Mouse (Mus musculus) NIH3T3 (cell line): ENCODE measurements around the gene Hsf4.

ENCODE experiments used
- DNase-seq: peaks from one replicate; pipeline ENCODE4 v3.0.0-alpha.2; 2012; ENCODE audit warnings: low read depth

Hsf4 gene

DNA sequence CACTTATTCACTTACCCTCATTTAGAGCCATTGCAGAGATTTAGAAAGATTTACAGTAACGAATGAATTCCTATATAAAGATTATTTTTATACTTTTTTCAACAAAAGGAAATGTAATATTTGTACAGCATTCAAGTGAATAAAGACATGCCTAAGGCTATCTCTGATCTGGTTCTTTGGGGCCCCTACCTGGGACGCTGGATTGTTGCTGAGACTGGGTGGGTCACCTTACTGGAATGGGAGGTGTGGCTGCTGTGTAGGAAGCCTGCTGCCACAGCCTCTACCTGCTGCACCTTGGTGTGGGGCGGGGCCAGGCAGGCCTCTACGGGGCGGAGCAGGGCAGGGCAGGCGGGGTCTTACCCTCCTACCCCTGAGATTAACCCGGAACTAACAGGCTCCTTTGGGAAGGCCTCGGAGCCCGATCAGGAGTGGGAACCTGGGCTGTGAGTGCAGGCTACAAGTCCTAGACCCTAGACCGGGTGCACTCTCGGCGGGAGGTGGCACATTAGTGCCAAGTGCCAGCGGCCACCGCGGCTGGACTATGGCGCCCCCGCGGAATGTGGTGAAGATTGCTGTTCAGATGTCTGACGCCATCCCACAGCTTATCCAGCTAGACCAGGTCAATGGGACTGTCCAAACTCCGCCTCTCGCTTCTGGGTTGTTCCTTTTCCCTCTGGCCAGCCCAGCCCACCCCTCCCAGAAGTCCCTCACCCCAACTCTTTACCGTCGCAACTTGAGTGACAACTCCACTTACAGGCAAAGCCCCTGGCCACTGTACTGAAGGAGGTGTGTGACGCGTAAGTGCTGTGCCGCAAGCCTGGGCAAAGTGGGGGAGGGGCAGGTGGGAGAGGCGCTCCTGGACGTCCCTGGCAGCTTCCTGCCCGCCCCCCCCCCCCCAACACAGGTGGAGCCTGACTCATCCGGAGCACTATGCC is 35.9 kb downstream of the Hsf4 start, which contains the start of gene Elmo3:
Gene Elmo3, plus strand, starts transcription at position 391 of the 935 bp plus-strand sequence.
- peak; percentile 36 for DNase-seq

DNA sequence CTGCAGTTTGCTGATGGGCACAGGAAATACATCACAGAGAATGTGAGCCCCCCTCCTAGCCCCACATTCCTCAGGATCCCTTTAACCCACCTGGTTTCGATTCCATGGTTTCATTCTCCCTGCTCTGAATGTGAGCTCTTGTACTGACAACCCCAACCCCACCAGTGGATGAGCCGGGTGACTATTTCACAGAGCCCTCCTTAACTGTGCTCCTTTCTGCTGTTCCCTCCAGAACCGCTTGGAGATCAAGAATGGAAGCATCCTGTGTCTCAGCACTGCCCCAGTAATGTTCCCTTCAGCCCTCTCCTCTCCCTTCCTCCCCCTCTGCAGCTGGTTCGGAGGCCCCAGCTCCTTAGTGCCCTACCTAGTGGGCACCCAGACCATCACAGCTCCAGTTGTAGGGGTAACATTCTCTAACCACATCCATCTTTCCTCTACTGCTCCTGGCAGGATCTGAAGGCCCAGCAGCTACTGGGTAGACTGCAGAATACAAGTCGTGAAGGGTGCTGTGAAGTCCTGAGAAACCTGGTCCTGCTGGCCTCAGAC is 36.6 kb downstream of the Hsf4 start:
- DNase-seq: no peak

DNA sequence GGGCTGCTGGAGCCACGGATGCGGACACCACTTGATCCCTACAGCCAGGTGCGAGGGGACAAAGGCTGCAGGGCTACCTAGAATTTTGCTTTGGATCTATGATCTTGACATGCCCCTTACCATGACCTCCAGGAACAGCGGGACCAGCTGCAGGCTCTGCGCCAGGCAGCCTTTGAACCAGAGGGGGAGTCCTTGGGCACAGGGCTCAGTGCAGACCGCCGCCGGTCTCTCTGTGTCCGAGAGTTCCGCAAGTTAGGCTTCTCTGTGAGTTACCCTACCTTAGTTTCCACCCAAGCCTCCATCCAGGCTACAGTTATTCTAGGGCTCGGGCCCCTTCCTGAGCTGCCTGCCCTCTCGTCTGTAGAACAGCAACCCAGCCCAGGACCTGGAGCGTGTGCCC is 38.1 kb downstream of the Hsf4 start:
- no peak for DNase-seq

DNA sequence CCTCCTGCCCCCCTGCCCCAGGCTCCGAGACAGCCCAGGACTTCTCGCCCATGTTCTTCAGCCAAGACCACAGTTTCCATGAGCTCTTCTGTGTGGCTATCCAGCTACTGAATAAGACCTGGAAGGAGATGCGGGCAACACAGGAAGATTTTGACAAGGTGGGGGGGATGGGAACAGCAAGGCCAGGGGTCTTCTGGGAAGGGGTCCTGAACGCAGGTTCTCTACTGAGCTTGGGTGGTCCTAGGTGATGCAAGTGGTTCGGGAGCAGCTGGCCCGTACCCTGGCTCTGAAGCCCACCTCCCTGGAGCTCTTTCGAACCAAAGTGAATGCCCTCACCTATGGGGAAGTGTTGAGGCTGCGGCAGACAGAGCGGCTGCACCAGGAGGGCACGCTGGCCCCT is 38.8 kb downstream of the Hsf4 start:
- DNase-seq: no peak

DNA sequence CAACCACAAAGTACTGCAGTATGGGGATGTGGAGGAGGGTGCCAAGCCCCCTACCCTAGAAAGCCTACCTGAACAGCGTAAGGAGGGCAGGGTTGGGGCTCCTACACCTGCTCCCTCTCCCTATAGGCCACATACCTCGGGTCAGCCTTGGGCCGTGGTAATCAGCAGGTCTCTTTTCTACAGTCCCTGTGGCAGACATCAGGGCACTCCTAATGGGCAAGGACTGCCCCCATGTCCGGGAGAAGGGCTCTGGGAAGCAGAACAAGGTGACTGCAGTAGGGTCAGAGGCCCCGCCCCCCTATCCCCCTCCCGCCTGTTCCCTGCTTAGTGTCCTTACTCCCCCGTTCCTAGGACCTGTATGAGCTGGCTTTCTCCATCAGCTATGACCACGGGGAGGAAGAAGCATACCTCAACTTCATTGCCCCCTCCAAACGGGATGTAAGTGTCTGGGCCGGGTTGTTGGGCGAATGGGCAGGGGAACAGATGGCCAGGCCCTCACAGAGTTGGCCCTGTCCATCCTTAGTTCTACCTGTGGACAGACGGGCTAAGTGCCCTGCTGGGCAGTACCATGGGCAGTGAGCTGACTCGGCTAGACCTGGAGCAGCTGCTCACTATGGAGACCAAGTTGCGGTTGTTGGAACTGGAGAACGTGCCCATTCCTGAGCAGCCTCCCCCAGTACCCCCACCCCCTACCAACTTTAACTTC is 39.7 kb downstream of the Hsf4 start:
- no peak for DNase-seq

DNA sequence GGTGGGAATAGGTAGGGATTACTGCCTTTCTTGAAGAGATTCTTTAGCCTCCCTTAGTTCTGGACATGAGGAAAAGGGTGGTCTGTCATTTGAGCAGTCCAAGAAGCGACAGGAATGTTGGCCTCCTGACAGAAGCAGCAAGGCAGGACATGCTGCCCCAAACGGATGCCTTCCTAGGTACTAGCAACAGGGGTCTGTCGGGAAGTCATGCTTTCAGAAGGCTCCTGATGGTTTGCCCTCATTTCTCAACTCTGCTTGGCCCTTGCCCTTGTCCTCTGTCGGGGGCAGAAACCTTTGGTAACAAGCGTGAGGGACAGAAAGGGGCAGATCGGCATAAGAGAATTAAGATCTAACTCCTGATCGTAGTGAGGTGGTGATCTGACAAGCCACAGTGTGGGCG is 40.5 kb downstream of the Hsf4 start:
- DNase-seq: no peak

DNA sequence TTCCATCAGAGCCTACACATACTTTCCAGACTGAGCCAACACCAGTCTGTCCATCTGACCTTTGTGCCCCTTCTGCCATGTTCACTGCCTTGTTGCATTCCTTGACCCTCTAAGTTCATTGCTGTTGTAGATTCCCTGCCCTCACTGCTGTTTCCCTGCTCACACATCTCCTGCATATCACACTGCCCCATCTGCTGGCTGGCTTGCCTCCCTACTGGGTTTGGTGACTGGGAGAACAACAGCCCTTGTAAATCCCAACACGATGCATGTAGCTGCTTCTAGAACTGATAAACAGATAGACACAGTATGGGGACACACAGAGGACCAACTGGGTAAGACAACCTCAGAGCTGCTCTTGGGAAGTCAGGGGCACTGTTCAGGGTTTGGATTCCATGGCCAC is 42.1 kb downstream of the Hsf4 start:
- DNase-seq: no peak

DNA sequence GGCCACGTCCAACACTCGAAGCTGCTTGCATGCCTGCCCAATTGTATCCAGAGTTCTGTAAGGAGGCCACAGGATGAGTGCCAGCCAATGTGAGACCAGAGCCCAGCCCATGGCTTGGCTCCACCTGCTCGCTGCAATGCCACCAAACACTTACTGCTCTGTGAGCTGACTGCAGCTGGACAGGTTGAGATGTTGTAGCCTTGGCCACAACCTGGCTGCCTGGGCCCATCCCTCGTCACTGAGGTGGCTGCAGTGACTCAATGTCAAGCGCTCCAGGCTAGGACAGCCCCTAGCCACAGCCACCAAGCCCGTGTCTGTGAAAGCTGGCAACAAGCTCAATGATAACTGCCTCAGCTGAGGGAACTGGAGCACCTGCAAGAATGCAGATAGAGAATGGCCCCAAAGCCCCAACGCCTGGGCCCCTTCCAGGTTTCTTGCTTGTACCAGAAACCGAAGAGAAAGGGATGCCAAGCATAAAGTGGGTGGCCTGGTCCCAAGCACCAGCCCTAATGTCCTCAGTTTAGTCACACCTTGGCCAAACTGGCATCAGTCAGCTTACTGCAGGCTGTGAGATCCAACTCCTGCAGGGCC is 43.4 kb downstream of the Hsf4 start:
- no peak for DNase-seq

DNA sequence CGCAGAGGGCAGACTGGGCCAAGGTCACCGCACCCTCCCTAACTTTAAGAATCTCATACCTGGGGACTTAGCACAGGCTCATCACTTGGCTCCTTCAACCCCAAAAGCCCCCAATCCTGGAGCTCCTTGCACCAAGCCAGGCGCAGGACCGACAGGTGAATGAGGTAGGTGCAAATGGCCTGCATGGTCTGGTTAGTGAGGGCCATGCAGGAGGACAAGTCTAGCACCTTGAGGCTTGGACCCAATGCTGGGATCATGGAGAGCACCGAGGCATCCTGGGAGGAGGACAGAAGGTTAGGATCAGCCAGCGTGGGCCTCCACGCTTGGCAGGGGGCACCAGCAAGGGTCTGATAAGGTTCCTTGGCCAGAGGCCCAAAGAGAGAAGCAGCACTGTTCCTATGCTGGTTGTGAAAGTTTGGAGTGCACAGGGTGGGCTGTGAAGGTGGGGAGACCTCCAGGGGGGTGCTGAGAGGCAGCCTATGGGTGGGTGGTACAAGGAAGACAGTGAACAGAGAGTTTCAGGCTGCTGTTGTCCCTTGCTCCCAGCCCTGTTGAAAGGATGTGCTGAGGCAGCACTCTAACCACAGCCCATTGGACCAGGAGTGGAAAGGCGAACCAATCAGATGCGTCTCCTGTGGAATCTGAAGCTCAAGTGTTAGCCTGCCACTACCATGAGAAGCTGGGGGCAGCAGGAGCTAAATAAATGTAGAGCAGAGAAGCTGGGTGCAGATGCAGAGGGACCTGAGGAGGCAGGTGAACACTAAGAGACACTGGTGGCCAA is 44.2 kb downstream of the Hsf4 start:
- DNase-seq: no peak

DNA sequence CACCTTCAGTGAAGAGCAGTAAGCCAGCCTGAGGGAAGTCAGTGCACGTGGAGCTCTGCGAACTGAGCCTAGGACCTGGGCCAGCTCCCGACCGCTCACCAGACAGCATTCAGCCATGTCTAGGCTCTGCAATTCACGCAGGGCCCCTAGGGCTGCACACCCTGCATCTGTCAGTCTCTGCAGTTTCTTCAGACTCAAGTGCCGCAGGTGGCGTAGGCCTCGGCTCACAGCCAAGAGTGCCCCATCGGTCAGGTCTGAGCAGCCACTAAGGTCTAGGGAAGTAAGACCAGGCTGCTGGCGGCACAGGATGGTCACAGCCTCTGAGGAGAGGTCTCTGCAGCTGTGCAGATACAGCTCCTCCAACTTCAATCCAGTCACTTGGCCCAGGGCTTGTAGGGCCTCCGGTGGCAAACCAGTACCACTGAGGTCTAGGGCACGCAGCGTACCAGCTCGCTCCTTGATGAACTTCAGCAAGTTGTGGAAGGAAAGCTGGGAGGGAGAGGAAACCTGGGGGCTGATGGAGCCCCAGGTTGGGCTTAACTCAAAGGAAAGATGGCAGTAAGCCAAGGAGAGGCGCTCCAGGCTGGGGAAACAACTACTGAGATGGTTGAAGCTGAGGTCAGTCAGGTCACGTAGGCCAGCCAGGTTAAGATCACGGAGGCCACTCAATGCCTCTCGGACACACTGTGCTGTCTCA is 45.6 kb downstream of the Hsf4 start:
- DNase-seq: no peak

DNA sequence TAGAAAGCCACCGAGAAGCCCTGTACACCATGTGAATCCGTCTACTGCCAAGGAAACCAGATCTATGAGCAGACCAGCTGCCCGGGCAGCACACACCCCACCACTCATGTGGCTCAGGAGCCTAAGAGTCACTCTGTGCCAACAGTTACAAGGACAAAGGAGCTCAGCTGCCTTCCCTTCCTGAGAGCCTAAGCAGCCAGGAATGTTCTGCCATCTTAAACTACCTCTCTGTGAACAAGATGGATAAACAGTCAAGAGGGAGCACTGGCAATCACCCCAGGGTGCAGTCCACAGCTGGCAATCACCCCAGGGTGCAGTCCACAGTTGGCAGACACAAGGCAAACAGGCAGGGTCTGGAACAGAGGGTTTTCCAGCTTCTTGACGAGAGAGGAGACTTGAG is 48.3 kb downstream of the Hsf4 start:
- no peak for DNase-seq

DNA sequence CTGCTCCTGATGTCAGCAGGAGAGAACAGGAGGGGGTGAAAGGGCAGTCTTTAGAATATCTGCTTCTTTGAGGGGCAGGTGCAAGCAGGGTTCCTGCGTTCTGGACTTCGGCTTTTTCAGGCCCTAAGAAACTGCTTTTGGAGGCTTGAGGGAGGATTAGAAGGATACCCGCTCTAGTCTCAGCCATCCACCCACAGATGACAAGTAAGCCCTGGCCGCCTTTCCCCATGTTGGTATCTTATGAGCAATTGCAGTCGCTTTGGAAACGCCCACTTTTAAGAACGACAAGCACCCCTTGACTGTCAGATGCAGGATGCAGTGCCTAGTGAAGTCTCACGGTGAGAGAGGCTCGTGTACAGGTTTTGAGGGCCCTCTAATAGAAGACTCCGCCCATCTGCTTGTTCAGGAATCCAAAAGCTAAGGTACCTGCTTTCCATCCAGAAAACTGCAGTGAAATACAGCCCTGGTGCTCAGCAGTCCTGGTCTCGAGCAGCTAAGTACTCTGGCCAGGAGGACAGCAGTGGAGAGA is 49.1 kb downstream of the Hsf4 start:
- no peak for DNase-seq

DNA sequence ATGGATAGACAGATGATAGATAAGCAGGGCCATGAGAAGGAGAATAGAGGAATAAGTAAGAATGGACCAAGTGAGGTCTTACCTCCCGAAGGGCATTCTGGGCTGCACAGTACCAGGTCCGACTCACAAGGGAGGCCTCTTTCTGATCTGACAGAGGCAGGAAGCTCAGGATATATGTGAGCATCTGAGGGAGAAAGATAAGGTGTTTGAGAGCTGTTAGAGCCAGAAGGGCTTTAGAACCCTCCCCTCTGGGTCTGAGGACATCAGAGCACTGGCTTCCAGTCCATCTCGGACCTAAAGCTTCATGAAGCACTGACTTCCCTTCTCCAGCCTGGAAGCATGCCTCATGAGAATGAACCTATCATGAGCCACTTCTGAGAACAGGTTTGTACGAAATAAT is 53.6 kb downstream of the Hsf4 start:
- no peak for DNase-seq
